ENCODE assay signal across 16 mouse cellular contexts in genomic region chr12:118104520-118104919, GRCm38 (mm10).
DNase-seq lines count a peak whose midpoint lies in the region; ATAC-seq and TF ChIP-seq lines count a peak whose summit lies in the region.
"Had no signal": no experiment of that assay in that cellular context is flagged by ENCODE, and none has a peak within 500 bp of the region (broad histone marks: within the 10 kb centered on the region; RNA-seq: fewer than 3 reads in every experiment).

No protein-coding gene starts in this region.

- no peaks in the 10 kb centered on the region for H3K4me1 ChIP-seq in forebrain, postnatal 0 days (ENCODE audit: insufficient read depth)
- H3K4me1 ChIP-seq in forebrain, embryonic 11.5 days (replicated peaks; ENCODE audit: control insufficient read depth, insufficient read depth, low read length), result no peaks in the 10 kb centered on the region
- H3K4me1 ChIP-seq in cerebellum, adult 2 months (ENCODE audit: control insufficient read depth, insufficient read depth, low read length), result peaks cover 11% of the 10 kb centered on the region; the same call in 1 of the 2 replicates
- H3K4me1 ChIP-seq: limb, embryonic 12.5 days; megakaryocyte, embryonic 14.5 days had no signal

- H3K27ac ChIP-seq in forebrain, postnatal 0 days (ENCODE audit: low read depth, low read length), result no peak overlapping the region
- no peak overlapping the region for H3K27ac ChIP-seq in forebrain, embryonic 11.5 days (ENCODE audit: low read depth, low read length)
- peak overlapping the region; percentile 91 for H3K27ac ChIP-seq in cerebellum, adult 2 months (ENCODE audit: insufficient read depth, low read length)
- H3K27ac ChIP-seq: kidney, postnatal 0 days; limb, embryonic 12.5 days; liver, embryonic 14.5 days had no signal

- WGBS in forebrain, postnatal 0 days, result 67% methylated on average over 4 of the region's 4 CpGs
- WGBS in forebrain, embryonic 11.5 days, result 79% methylated on average over 4 of the region's 4 CpGs
- WGBS in cerebellum, adult 2 months, result 8% methylated on average over 4 of the region's 4 CpGs

- no peak overlapping the region for H3K4me2 ChIP-seq in forebrain, postnatal 0 days (ENCODE audit: low read depth)
- H3K4me2 ChIP-seq in forebrain, embryonic 11.5 days (ENCODE audit: low read depth, low read length, severe bottlenecking), result no peak overlapping the region
- H3K4me2 ChIP-seq: heart, embryonic 11.5 days; limb, embryonic 12.5 days had no signal

- no peaks in the 10 kb centered on the region for H3K27me3 ChIP-seq in forebrain, postnatal 0 days (ENCODE audit: insufficient read depth, low read length)
- H3K27me3 ChIP-seq in forebrain, embryonic 11.5 days (ENCODE audit: control insufficient read depth, insufficient read depth, low read length), result no peaks in the 10 kb centered on the region
- no peaks in the 10 kb centered on the region for H3K27me3 ChIP-seq in cerebellum, adult 2 months (ENCODE audit: control insufficient read depth, insufficient read depth, low read length)
- H3K27me3 ChIP-seq: limb, embryonic 12.5 days; megakaryocyte, embryonic 14.5 days had no signal

- no peak overlapping the region for H3K4me3 ChIP-seq in forebrain, postnatal 0 days (ENCODE audit: low read depth, low read length)
- H3K4me3 ChIP-seq in forebrain, embryonic 11.5 days (ENCODE audit: low read depth, low read length), result no peak overlapping the region
- H3K4me3 ChIP-seq in cerebellum, adult 2 months (replicated peaks; ENCODE audit: insufficient read depth, low read depth, low read length), result no peak overlapping the region
- H3K4me3 ChIP-seq: limb, embryonic 12.5 days; megakaryocyte, embryonic 14.5 days had no signal

- no peaks in the 10 kb centered on the region for H3K9me3 ChIP-seq in forebrain, postnatal 0 days (ENCODE audit: low read length)
- no peaks in the 10 kb centered on the region for H3K9me3 ChIP-seq in forebrain, embryonic 11.5 days (ENCODE audit: control insufficient read depth, low read length)
- H3K9me3 ChIP-seq: limb, embryonic 12.5 days; megakaryocyte, embryonic 14.5 days had no signal

- no peak for TF ChIP-seq CTCF in forebrain, postnatal 0 days (IDR thresholded peaks at IDR 0.05; ENCODE audit: low read depth)
- no peak for TF ChIP-seq CTCF in cerebellum, adult 2 months (IDR thresholded peaks at IDR 0.05; ENCODE audit: borderline replicate concordance, insufficient read depth, low read depth, low read length)

- ATAC-seq in forebrain, postnatal 0 days, result no peak
- no peak for ATAC-seq in forebrain, embryonic 11.5 days (replicated peaks; ENCODE audit: low FRiP score)

- no peaks in the 10 kb centered on the region for H3K36me3 ChIP-seq in forebrain, postnatal 0 days (ENCODE audit: insufficient read depth)
- H3K36me3 ChIP-seq in forebrain, embryonic 11.5 days (ENCODE audit: control insufficient read depth, insufficient read depth, low read length), result no peaks in the 10 kb centered on the region
- H3K36me3 ChIP-seq: limb, embryonic 12.5 days had no signal

- DNase-seq in forebrain, postnatal 0 days, result peak; percentile 48
- DNase-seq in forebrain, embryonic 11.5 days (ENCODE audit: low spot score), result no peak
- DNase-seq in brain, adult 2 months (ENCODE audit: low read depth, low spot score), result peak; percentile 97
- peak; percentile 79 to 96 for DNase-seq in cerebellum, adult 2 months
- peak; percentile 18 for DNase-seq in layer of hippocampus, adult 9-10 months (ENCODE audit: low spot score)
- DNase-seq in thymus, postnatal 14 days, result no peak
- no peak for DNase-seq in gastrocnemius, postnatal 10 days
- DNase-seq: B cell, adult 2 months; gastrocnemius, postnatal 36 days; lung, postnatal 10 days; thymus, postnatal 4 days had no signal

- TF ChIP-seq POLR2A in cerebellum, adult 2 months (IDR thresholded peaks at IDR 0.05; ENCODE audit: borderline replicate concordance, insufficient read depth, low read length), result peak; percentile 23; the same call in 1 of the 2 replicates

- no peak overlapping the region for H3K9ac ChIP-seq in forebrain, postnatal 0 days
- H3K9ac ChIP-seq in forebrain, embryonic 11.5 days (ENCODE audit: low read length), result no peak overlapping the region
- H3K9ac ChIP-seq: limb, embryonic 12.5 days; liver, embryonic 14.5 days had no signal

Comparison
In these comparisons a context has a peak if more than half of its experiments do, and no peak if none do; other contexts are left out.
1. DNase-seq: peak in forebrain, postnatal 0 days (single experiment), brain, adult 2 months (single experiment), cerebellum, adult 2 months (2 of 2) and layer of hippocampus, adult 9-10 months (single experiment); none in forebrain, embryonic 11.5 days (single experiment), thymus, postnatal 14 days (single experiment) and gastrocnemius, postnatal 10 days (single experiment).